Mouse (Mus musculus) lung, postnatal 0 days (tissue): ENCODE results near the gene Prl2c3. TPM values are rescaled to one million over a fixed set of nuclear protein-coding genes. Genes with fewer than 3 reads are reported as not detected.
"Not testable (repeated sequence)": the region's sequence is repeated elsewhere in the genome, so short reads cannot be mapped to it uniquely, and the experiment has no call there.

Experiments
- ATAC-seq: fragments of 200-750 bp; cut with Nextera tagmentation; 2 replicates; pipeline ENCODE4 v1.8.0; 2017; ENCODE audit warnings: moderate library complexity
- DNase-seq: peaks from one replicate; pipeline ENCODE4 v3.0.0-alpha.2; 2016; ENCODE audit warnings: low spot score
- H3K27ac ChIP-seq: fragments of 300-500 bp; sonication (generic); 2 replicates; pipeline ENCODE4 v1.5.1; 2014; ENCODE audit warnings: antibody characterized with exemption, mild to moderate bottlenecking, low read length, mixed read lengths
- H3K27me3 ChIP-seq: fragments of 300-500 bp; sonication (generic); replicated peaks from 2 replicates; pipeline ENCODE4 v1.6.1; 2014; ENCODE audit warnings: low read length, mixed read lengths; ENCODE audit not compliant: insufficient read depth
- H3K36me3 ChIP-seq: fragments of 300-500 bp; sonication (generic); 2 replicates; pipeline ENCODE4 v1.6.1; 2014; ENCODE audit warnings: low read length, mixed read lengths; ENCODE audit not compliant: insufficient read depth
- H3K4me1 ChIP-seq: fragments of 300-500 bp; sonication (generic); 2 replicates; pipeline ENCODE4 v1.6.1; 2014; ENCODE audit warnings: antibody characterized with exemption, low read depth, low read length, mixed read lengths; ENCODE audit not compliant: insufficient read depth
- H3K4me2 ChIP-seq: fragments of 300-500 bp; sonication (generic); replicated peaks from 2 replicates; pipeline ENCODE4 v1.6.1; 2014; ENCODE audit warnings: low read depth, mild to moderate bottlenecking, low read length, moderate library complexity, mixed read lengths
- H3K4me3 ChIP-seq: fragments of 300-500 bp; sonication (generic); 2 replicates; pipeline ENCODE4 v1.5.1; 2014; ENCODE audit warnings: low read depth, low read length
- H3K9ac ChIP-seq: fragments of 300-500 bp; sonication (generic); replicated peaks from 2 replicates; pipeline ENCODE4 v1.6.1; 2014; ENCODE audit warnings: low read depth, mild to moderate bottlenecking
- H3K9me3 ChIP-seq: fragments of 300-500 bp; sonication (generic); 2 replicates; pipeline ENCODE4 v1.6.1; 2016; ENCODE audit warnings: low read length, mixed read lengths
- CTCF ChIP-seq: IDR thresholded peaks from 2 replicates; pipeline ENCODE4 v1.5.1; 2016; ENCODE audit warnings: antibody characterized with exemption, mild to moderate bottlenecking
- EP300 ChIP-seq: IDR thresholded peaks from 2 replicates; pipeline ENCODE4 v1.6.1; 2016; ENCODE audit warnings: antibody characterized with exemption, mild to moderate bottlenecking, control low read depth
- WGBS: fragments of 180-500 bp; shearing (Covaris S2); extraction: QIAGEN DNeasy Blood & Tissue Kit; methylation state at CpG from one replicate; pipeline ENCODE4 v1.1.7; 2014; 5-methylcytosine and 5-hydroxymethylcytosine counted together
- polyA plus RNA-seq: library from polyadenylated mRNA; unstranded; fragments of >200 nt; fragmentation: Nextera tagmentation; extraction: Ambion mirVana; gene quantifications from 2 replicates; pipeline ENCODE4 v1.2.1, GENCODE M21; 2015

The Prl2c3 gene
- polyA plus RNA-seq, 1 experiment from 2014 or later: not detected

GRCm38 (mm10) chr13:12809591-12809990, 9.7 kb upstream of the Prl2c3 start:
- Histone ChIP-seq H3K4me2 (no peak overlapping the region), H3K4me1 (no peaks in the 10 kb centered on the region), H3K9ac (no peak overlapping the region), H3K4me3 (no peak overlapping the region), H3K27ac (no peak overlapping the region), H3K9me3 (no peaks in the 10 kb centered on the region; the same call in 1 of the 2 replicates), H3K27me3 (no peaks in the 10 kb centered on the region), H3K36me3 (no peaks in the 10 kb centered on the region)
- ATAC-seq: no peak
- WGBS: 45% methylated on average over 2 of the region's 2 CpGs
- TF ChIP-seq EP300 (no peak), CTCF (no peak)
- DNase-seq: no peak

GRCm38 (mm10) chr13:12808793-12809512, 9.1 kb upstream of the Prl2c3 start:
- WGBS: 55% methylated on average over 3 of the region's 3 CpGs
- not testable (repeated sequence) for H3K4me1 ChIP-seq, DNase-seq, ATAC-seq, H3K9ac ChIP-seq, H3K27ac ChIP-seq, H3K4me3 ChIP-seq, H3K36me3 ChIP-seq, H3K4me2 ChIP-seq, H3K9me3 ChIP-seq, H3K27me3 ChIP-seq

- ATAC-seq, H3K9ac ChIP-seq, H3K27me3 ChIP-seq, H3K4me1 ChIP-seq, H3K36me3 ChIP-seq, H3K27ac ChIP-seq, DNase-seq, H3K4me3 ChIP-seq, H3K4me2 ChIP-seq, H3K9me3 ChIP-seq: not testable (repeated sequence)
- WGBS: 57% methylated on average over 3 of the region's 4 CpGs
Measured at GRCm38 (mm10) chr13:12806496-12806895, 6.6 kb upstream of the Prl2c3 start.

GRCm38 (mm10) chr13:12769442-12770091, 30.3 kb downstream of the Prl2c3 start:
- WGBS: 72% methylated on average over 6 of the region's 6 CpGs
- not testable (repeated sequence) for H3K36me3 ChIP-seq, H3K4me3 ChIP-seq, H3K4me2 ChIP-seq, H3K9me3 ChIP-seq, H3K9ac ChIP-seq, H3K4me1 ChIP-seq, ATAC-seq, H3K27ac ChIP-seq, H3K27me3 ChIP-seq
- DNase-seq: peak; percentile 1

Other genes starting within 250 kb of the Prl2c3 start
- 7.9 and 9.2 TPM in 2 replicates for gene Ero1lb, start 234.2 kb downstream of the Prl2c3 start, polyA plus RNA-seq
- gene Prl2c2, start 205.3 kb upstream of the Prl2c3 start, polyA plus RNA-seq: not detected in 2 replicates